Mouse (Mus musculus): ENCODE data around the gene Dtnb.
A peak's percentile ranks its signal among the peaks of the same experiment; 100 is the strongest.

- TF ChIP-seq CTCF (IDR thresholded peaks at IDR 0.05; ENCODE audit: control insufficient read depth, insufficient read depth, insufficient read length) (peak; percentile 79), MYOG (IDR thresholded peaks at IDR 0.05; ENCODE audit: control insufficient read depth, extremely low read depth, insufficient read length) (no peak), CEBPB (IDR thresholded peaks at IDR 0.05; ENCODE audit: low read depth) (no peak), USF1 (IDR thresholded peaks at IDR 0.05; ENCODE audit: low read depth) (no peak), MAX (IDR thresholded peaks at IDR 0.05) (peak; percentile 34), MYOD1 (IDR thresholded peaks at IDR 0.05; ENCODE audit: control insufficient read depth, insufficient read length, low read depth) (no peak), FOSL1 (IDR thresholded peaks at IDR 0.05; ENCODE audit: insufficient read depth, low read length, poor library complexity, severe bottlenecking) (no peak)
Measured at GRCm38 (mm10) chr12:3806271-3806684, 234.1 kb downstream of the Dtnb start.

Data from C2C12 (cell line).